Mouse (Mus musculus) cerebellum, adult 8-10 months (tissue): ENCODE measurements at regions not wholly inside any gene's neighbourhood (a gene's known extent, or its start where the extent isn't known, plus 50 kb on each side); places are given as distances from the start of the nearest gene placed in this dataset.
"Not testable (repeated sequence)": the region's sequence is repeated elsewhere in the genome, so short reads cannot be mapped to it uniquely, and the experiment has no call there.

Source experiments
- DNase-seq: peaks from one replicate; pipeline ENCODE4 v3.0.0; 2022

DNA sequence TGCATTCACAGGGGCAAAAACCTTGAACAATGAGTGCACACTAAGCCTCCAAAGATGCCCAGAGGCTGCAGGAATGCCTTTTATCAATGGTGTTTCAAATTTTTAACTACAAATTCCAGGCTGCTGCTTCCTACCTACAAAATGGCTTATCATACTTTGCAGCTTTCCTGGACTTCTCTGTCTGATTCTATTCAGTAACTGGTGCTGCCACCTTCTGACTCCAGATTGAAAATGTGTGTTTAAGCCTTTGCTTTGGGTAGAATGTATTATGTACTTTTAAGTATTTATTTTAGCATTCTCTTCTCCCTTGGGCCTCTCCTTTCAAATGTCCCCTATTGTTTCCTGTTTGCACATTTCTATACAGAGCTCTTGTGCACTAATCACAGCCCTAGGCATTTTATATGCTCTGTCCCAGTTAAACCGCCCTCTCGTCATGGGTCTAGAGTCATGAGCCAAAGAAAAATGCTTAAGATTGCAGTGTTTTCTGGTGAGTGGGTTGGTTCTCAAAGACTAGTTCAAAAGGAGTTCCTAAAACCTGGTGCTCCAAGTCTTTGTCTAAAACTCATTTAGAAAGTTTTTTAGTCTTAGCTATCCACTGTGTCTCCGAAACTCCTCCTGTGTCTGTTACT, 472.3 kb upstream of the Dpp10 start:
- peak; percentile 3 for DNase-seq

DNA sequence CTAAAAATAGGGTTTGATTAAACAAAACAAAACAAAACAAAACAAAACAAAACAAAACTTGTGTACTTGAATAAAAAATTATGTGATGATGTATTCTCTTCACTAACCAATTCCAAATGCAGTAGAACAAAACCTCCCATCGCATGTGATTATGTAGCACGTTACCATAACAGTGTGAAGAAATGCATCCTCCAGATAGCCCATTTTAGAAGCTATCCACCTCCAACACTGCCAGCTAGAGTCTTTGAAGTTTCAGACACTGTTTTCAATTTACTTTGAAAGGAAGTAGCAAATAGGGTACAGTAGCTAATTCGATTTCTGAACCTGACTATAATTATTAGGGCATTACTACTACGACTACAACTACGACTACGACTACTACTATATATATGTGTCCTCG, 465.1 kb upstream of the Dpp10 start:
- DNase-seq = no peak

DNA sequence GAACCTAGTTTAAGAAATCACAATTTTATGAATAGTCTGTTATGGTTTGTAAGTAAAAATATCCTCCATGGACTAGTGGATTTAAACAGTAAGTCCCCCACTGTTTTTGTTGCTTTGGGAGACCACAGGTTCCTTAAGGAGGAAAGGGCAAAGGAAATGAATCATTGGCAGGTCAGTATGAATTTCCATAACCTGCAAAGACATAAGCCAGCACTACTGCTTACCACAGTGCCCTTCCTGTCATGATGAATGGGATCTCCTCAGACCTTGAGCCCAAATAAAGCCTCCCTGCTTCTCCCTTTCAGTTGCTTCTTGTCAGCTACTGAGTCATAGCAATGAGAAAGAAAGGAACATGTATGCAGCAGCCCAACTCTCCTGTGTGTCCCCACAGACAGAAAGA, 443.1 kb upstream of the Dpp10 start:
- no peak for DNase-seq

DNA sequence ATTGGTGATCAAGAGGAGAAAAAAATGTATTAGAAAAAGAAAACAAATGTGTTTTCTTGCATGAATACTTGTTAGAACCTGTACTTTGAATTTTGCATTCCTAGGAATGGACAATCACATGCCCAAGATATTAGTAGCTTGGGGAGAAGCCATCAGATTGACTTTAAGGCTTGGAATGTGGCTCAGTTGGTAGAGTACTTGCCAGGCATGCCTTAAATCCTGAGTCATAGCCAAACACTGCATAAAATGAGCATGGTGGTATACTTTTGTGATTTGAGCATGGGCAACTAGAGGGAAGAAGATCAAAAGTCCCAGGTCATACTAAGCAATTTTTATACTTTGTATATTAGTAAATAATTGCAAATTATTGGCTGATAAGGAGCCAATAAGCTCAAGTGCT, 442.6 kb upstream of the Dpp10 start:
- DNase-seq = no peak

DNA sequence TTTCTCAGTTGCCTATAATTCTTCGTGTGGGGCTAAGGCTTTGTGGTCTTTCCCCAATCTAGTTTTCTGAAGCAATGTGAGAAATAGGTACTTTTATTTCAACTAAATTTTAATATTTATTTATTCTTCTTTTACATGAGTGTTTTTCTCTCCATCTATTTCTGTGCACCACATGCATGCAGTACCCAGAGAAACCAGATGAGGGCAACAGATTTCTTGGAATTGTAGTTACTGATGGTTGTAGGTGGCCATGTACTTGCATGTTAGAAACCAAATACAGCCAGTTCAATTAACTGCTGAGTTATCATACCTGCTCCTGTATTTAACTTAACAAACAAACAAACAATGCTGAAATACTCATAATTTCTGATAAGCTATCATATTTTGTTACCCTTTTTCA, 404.8 kb upstream of the Dpp10 start:
- no peak for DNase-seq

DNA sequence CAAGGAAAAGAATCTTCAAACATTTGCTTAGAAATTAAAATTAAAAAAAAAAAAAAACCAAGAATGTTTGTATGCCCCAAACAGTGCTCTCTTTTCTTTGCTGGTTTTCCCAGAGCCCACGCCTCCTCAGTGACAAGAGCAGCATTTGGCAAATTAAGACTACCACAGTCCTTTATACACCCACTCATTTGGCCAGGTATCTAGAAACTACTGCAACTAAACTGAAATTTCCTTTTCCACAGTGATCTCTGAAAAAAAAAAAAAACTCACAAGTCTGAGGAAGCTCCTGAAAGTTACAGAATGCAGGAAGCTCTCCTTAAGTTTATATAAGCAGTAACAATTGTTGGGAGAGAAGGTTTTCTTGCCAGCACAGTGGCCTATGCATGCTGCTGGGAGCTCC, 394.2 kb upstream of the Dpp10 start:
- no peak for DNase-seq

DNA sequence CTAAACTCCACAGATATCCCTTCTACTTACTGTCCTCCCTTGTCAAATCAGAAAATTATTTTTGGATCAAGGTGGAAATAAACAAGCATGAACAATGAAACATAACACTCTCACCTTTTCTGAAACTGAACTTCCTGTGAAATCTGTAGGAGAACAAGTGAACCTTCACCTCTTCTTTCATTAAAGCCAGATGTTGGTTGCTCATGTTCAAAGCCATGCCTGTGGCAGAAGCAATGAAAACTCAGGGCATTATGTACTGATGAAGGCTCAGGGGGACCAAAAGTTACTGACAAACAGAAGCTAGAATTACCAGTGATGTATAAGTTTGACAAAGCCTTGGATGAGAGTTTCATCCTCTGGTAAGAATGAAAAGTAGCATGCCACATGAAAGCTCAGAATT, 390.5 kb upstream of the Dpp10 start:
- no peak for DNase-seq

DNA sequence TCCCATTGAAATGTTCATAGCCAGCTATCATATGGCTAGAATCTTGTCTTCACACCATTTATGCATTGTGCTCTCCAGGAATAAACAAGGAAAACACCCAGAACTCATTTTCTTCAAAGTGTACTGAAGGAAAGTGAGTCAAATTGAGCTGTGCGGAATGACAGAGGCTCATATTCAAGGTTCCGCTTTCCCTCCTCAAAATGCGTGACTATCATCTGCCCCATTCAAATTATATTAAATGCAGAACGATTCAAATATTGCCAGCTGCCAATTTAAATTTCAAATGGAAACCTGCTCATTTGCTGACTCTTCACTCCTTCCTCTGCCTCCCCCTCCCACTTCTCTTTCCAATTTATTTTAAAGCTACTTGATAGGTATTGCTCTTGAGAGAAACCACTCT, 384.2 kb upstream of the Dpp10 start:
- no peak for DNase-seq

DNA sequence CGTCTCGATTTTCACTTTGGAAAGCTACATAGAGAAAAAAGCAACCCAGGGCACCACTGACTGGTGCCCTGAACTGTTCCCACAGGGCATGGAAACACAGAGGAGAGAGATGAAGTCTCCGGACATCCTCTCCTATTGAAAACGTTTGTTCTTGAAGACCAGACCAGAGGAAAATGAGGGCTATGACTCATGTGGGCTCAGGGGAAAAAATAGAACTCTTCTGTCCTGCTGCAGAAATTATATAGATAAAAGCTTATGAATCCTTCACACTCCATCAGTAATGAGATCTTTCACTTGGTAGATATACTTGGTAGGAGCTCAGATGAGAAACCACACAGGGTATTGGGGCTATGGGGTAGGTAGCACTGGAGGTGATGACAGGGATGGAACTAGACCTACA, 371.4 kb upstream of the Dpp10 start:
- DNase-seq = no peak

DNA sequence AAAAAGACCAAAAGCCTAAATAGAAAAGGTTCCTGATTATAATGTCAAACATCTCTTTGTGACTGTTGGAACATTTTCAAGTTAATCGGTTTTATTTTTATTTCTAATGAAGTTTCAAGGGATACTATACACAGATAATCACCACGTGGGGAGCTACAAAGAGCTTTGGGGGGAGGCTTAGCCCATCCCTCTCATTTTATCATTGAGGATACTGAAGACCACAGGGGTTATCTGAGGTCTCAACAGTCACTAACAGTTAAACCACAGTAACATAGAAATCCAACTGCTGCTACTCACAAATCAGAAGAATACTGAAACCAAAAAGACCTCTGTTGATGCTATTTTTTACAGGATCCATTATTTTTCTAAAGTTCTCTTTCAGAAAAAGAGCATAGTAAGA, 364.9 kb upstream of the Dpp10 start:
- no peak for DNase-seq

DNA sequence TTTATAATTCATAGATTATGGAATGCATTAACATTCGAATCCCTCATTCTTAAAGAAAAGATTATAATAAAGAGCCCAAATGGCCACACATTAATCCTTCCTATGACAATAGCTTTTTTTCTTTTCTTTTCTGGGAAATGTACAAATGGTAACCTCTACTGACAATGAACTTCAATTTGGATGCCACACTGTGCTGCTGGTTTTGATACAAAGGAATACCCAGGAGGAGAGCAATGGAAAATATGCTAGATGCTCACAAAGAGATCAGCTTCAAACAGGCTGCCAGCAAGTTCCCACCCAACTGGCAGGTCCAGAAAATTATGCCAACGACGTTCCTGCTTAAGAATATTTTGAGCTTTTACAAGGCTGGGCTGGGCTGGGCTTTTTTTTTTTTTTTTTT, 364.4 kb upstream of the Dpp10 start:
- DNase-seq = no peak

DNA sequence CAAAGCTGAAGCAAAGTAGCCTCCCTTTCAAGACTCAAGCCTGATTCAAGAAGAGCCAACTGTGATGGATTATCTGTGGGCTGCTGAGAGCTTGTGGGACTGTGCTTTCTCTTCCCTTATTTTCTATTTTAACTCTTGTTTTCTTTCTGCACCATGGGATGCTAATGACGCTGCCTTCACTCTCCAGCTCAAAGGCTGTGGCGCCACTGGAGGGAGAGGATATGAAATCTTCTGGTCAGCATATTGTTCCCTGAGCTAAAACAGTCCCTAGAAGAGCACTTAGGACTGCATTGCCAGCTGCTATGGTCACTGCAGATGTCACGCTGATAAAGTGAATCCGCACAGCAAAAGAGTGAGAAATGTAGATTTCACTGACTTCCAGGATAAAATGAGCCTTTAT, 324.2 kb upstream of the Dpp10 start:
- DNase-seq = no peak

DNA sequence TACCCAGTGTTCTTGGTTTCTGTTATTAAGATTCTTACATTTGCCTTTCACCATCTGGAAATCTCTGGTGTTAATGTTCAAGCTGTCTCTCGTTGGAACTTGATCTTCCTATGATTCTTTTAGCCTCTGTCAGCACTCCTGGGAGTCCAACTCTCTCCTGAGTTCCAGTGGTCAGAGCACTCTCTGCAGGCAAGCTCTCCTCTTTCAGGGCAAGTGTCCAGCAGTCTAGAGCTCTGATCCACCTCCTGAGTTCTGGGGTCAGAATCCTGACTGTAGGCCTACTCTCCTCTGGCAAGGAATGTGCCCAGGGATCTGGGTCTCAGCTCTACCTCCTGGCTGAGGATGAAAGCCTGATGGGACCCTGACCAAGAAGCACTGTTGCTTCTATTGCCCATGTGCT, 303.1 kb upstream of the Dpp10 start:
- not testable (repeated sequence) for DNase-seq

DNA sequence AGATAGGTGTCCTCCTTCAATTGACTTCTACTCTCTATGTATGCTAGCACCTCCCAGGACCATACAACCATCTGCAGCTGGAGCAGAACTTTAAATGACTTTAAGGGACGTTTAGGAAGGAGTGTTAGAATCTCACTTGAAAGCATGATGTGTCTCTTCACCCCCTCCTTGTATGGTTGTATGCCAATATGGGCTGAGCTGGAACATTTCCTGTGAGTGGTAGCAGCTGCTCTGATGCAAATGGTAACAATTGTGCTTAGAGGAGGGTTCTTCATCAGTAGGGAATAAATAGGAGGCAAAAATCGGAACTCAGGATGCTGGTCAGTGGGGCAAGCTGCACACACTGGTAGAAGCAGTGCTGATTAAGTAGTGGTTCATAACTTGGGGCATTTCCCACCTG, 294.1 kb upstream of the Dpp10 start:
- no peak for DNase-seq

DNA sequence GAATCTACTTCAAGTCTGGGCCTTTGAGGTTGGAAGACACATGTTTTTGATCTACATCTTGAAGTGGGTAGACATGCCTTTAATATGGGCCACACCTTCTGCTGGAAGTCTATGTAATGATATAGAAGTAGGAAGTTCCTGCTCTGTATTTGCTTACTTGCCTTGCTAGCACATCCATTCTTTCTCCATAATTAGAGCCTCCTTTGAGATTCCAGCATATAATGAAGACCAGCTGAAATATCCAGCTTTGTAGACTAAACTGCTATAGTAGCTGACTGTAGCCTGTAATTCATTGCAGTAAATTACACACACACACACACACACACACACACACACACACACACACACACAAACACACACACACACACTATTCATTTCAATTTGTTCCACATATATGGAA, 293.3 kb upstream of the Dpp10 start:
- no peak for DNase-seq

DNA sequence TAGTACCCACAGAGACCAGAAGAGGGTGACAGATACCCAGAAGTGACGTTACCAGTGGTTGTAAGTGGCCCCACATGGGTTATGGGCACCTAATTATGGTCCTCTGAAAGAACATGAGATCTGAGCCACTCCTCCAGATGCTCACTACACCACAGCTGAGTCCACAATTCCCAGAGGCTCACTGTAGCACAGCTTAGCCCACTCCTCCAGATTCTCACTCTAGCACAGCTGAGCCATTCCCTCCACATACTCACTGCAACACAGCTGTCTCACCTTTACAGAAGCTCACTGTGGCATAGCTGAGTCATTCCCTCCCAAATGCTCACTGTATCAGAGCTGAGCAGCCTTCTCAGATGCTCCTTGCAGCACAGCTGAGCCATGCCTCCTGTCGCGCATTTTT, 286.9 kb upstream of the Dpp10 start:
- no peak for DNase-seq
